Mouse (Mus musculus) midbrain, embryonic 12.5 days (tissue): ENCODE results near the gene Vps8. TPM values are rescaled to one million over a fixed set of nuclear protein-coding genes. Genes with fewer than 3 reads are reported as not detected.

Experiments
- ATAC-seq: fragments of 200-750 bp; cut with Nextera tagmentation; 2 replicates; pipeline ENCODE4 v1.8.0; 2017; ENCODE audit warnings: low read depth, moderate TSS enrichment, moderate library complexity; ENCODE audit not compliant: low FRiP score
- H3K27ac ChIP-seq: fragments of 300-500 bp; sonication (generic); replicated peaks from 2 replicates; pipeline ENCODE4 v1.5.1; 2016; ENCODE audit warnings: mild to moderate bottlenecking
- H3K27me3 ChIP-seq: fragments of 300-500 bp; sonication (generic); 2 replicates; pipeline ENCODE4 v1.6.1; 2016; ENCODE audit warnings: mild to moderate bottlenecking
- H3K36me3 ChIP-seq: fragments of 300-500 bp; sonication (generic); 2 replicates; pipeline ENCODE4 v1.6.1; 2016
- H3K4me1 ChIP-seq: fragments of 300-500 bp; sonication (generic); 2 replicates; pipeline ENCODE4 v1.6.1; 2016
- H3K4me2 ChIP-seq: fragments of 300-500 bp; sonication (generic); replicated peaks from 2 replicates; pipeline ENCODE4 v1.6.1; 2016; ENCODE audit warnings: mild to moderate bottlenecking, moderate library complexity
- H3K4me3 ChIP-seq: fragments of 300-500 bp; sonication (generic); 2 replicates; pipeline ENCODE4 v1.5.1; 2016; ENCODE audit warnings: mild to moderate bottlenecking
- H3K9ac ChIP-seq: fragments of 300-500 bp; sonication (generic); replicated peaks from 2 replicates; pipeline ENCODE4 v1.6.1; 2016; ENCODE audit warnings: mild to moderate bottlenecking, moderate library complexity
- H3K9me3 ChIP-seq: fragments of 300-500 bp; sonication (generic); 2 replicates; pipeline ENCODE4 v1.6.1; 2016; ENCODE audit warnings: mild to moderate bottlenecking
- WGBS: fragments of 180-500 bp; shearing (Covaris S2); methylation state at CpG from one replicate; pipeline ENCODE4 v1.1.7; 2016; 5-methylcytosine and 5-hydroxymethylcytosine counted together
- polyA plus RNA-seq: library from polyadenylated mRNA; unstranded; fragments of >200 nt; fragmentation: Nextera tagmentation; extraction: Ambion mirVana; gene quantifications from 2 replicates; pipeline ENCODE4 v1.2.1, GENCODE M21; 2016

Gene Vps8
- polyA plus RNA-seq, 1 experiment from 2014 or later: 32.5 TPM

GRCm38 (mm10) chr16:21389316-21389715 is 33.6 kb upstream of the Vps8 start:
- whole genome bisulfite sequencing: 22% methylated on average over 3 of the region's 3 CpGs
- no peak overlapping the region for H3K27ac ChIP-seq

DNA sequence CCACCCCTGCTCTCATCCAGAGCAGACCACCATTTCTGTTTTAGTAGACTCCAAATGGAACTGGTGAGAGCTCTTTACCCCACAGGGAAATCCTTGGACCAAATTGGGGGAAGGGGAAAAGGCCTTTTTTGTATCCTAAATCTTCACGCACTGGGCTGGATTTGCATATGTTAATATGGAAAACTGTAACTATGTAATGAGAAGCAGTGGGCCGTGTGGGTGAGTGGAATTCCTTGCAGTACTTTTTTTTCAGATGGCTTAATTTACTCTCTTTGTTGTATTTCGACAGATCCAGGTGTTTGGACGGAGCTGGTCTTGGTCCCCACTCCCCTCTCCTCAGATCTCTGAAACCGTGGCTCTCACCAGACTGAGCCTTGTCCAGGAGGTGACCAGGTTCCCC is 32.2 kb upstream of the Vps8 start:
- H3K9ac ChIP-seq: no peak overlapping the region
- ATAC-seq: no peak
- no peak overlapping the region for H3K27ac ChIP-seq
- peaks cover 43% of the 10 kb centered on the region for H3K4me1 ChIP-seq
- 32% methylated on average over 5 of the region's 5 CpGs for WGBS
- no peak overlapping the region for H3K4me3 ChIP-seq
- no peaks in the 10 kb centered on the region for H3K9me3 ChIP-seq
- no peak overlapping the region for H3K4me2 ChIP-seq
- H3K27me3 ChIP-seq: no peaks in the 10 kb centered on the region; the same call in none of the 2 replicates
- no peaks in the 10 kb centered on the region for H3K36me3 ChIP-seq

More at GRCm38 (mm10) chr16:21389316-21389715, 33.6 kb upstream of the Vps8 start:
- no peaks in the 10 kb centered on the region; the same call in none of the 2 replicates for H3K27me3 ChIP-seq
- ATAC-seq: no peak
- peaks cover 32% of the 10 kb centered on the region for H3K4me1 ChIP-seq
- no peak overlapping the region for H3K4me3 ChIP-seq
- H3K9ac ChIP-seq: no peak overlapping the region
- no peaks in the 10 kb centered on the region for H3K36me3 ChIP-seq
- no peak overlapping the region for H3K4me2 ChIP-seq
- H3K9me3 ChIP-seq: no peaks in the 10 kb centered on the region

DNA sequence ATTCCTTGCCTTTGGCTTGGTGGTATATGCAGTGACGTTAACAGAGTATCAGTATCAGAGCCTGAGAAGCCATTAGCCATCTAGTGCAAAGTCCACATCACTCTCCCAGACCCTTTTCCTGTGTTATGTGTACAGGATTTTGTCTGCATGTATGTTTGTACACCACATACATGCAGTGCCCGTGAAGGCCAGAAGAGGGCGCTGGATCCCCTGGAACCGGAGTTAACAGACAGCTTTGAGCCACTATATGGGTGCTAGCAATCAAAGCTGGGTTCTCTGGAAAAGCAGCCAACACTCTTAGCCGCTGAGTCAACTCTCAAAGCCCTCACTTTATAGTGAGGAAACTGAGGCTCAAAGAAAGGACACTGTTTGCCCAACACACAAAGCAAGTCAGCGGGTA is 30.8 kb upstream of the Vps8 start:
- H3K36me3 ChIP-seq: no peaks in the 10 kb centered on the region
- no peaks in the 10 kb centered on the region; the same call in none of the 2 replicates for H3K27me3 ChIP-seq
- no peaks in the 10 kb centered on the region for H3K9me3 ChIP-seq
- H3K4me1 ChIP-seq: peaks cover 40% of the 10 kb centered on the region
- no peak overlapping the region for H3K4me2 ChIP-seq
- peak overlapping the region; percentile 75 for H3K27ac ChIP-seq
- ATAC-seq: no peak
- no peak overlapping the region for H3K9ac ChIP-seq
- 67% methylated on average over 6 of the region's 6 CpGs for WGBS
- H3K4me3 ChIP-seq: no peak overlapping the region

DNA sequence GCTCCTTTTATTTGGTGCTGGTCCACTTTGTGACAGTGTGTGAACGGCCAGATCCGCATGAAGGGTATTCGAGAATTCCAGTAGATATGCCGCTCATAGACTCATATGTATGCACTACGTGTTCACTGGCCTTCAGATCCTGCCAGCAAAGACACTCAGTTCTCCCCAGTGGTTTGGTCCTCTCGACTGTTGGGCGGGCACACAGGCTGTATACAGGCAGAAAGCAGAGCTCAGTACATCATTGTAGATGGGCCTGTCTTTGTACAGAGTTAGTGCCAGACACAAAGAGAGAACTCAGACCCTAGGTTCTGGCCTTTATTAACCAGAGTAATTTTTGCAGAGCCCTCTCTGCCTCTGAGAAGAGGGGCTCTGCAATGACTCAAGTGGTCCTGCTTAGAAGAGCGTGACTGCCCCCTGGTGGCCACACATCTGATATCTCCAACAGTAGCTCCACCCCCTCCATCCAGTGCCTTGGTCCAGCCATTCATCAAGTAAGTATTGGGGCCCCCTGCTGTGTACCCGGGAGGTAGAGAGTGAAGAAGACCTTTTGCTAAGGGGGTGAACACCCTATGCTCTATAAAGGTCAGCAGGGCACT is 30.3 kb upstream of the Vps8 start:
- H3K4me3 ChIP-seq: no peak overlapping the region
- H3K27ac ChIP-seq: peak overlapping the region; percentile 75
- peaks cover 44% of the 10 kb centered on the region for H3K4me1 ChIP-seq
- no peaks in the 10 kb centered on the region; the same call in none of the 2 replicates for H3K27me3 ChIP-seq
- no peaks in the 10 kb centered on the region for H3K9me3 ChIP-seq
- peak; percentile 80 for ATAC-seq
- H3K36me3 ChIP-seq: no peaks in the 10 kb centered on the region
- WGBS: 43% methylated on average over 9 of the region's 9 CpGs
- no peak overlapping the region for H3K9ac ChIP-seq
- H3K4me2 ChIP-seq: no peak overlapping the region

GRCm38 (mm10) chr16:21395546-21395945 is 27.4 kb upstream of the Vps8 start:
- no peak overlapping the region; the same call in 1 of the 2 replicates for H3K9ac ChIP-seq
- no peaks in the 10 kb centered on the region; the same call in none of the 2 replicates for H3K27me3 ChIP-seq
- ATAC-seq: no peak
- H3K9me3 ChIP-seq: no peaks in the 10 kb centered on the region
- 17% methylated on average over 7 of the region's 7 CpGs for WGBS
- no peak overlapping the region for H3K4me2 ChIP-seq
- no peaks in the 10 kb centered on the region for H3K36me3 ChIP-seq
- peaks cover 53% of the 10 kb centered on the region for H3K4me1 ChIP-seq
- peak overlapping the region; percentile 71 for H3K27ac ChIP-seq
- H3K4me3 ChIP-seq: no peak overlapping the region

DNA sequence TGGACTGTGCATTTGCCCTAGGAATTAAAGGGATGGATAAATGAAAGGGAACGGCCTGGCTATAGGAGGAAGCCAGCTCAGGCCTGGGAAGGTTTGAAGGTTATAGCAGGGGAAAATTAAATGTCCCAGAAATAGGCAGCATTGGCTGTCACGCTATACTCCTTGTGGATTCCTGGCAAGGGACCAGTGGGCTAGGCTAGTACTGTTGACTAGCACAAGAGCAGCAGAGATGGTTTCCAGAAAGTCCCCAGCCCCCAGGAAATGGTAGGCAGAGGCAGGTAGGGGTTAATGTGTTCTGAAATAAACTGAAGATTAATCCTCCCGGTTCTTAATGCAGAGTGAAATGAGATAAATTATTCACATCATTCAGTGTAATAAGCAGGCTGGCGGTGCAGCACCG is 25.2 kb upstream of the Vps8 start:
- no peaks in the 10 kb centered on the region for H3K36me3 ChIP-seq
- no peak overlapping the region for H3K9ac ChIP-seq
- H3K9me3 ChIP-seq: no peaks in the 10 kb centered on the region
- H3K27me3 ChIP-seq: no peaks in the 10 kb centered on the region; the same call in 1 of the 2 replicates
- no peak overlapping the region for H3K4me2 ChIP-seq
- H3K27ac ChIP-seq: peak overlapping the region; percentile 85
- H3K4me3 ChIP-seq: no peak overlapping the region
- H3K4me1 ChIP-seq: peaks cover 38% of the 10 kb centered on the region
- ATAC-seq: no peak
- WGBS: 52% methylated on average over 5 of the region's 5 CpGs

DNA sequence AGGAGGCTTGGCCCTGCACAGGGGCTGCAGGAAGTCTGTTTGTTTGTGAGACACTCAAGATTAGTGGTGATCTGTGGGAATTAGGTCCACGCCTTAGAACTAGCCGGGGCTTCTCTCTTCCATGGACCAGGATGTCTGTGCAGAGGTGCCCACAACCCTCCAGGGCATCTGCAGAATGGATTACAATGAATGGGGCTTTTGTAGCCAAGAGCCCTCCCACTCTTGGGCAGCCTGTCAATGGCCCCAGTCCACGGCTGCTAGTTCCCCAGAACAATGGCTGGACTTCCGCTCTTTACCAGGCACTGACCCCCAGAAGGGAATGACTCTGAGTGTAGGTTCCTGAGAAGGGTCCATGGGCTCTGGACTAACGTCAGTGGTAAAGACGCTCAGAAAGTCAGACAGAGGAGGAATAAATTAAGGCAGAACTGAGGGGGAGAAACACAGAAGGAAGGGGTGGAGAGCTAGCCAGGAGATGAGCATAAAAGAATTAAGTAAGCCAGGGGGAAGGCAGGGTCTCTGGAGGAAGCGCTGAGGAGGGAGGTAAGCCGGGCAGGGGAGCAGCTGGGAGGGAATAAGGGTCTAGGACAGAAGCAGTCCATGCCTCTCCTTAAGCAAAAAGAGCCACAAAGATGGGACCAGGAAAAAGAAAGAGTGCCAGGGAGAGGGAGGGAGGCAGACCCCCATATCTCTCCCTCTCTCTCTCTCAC is 24.4 kb upstream of the Vps8 start:
- peak overlapping the region; percentile 28; the same call in 1 of the 2 replicates for H3K9ac ChIP-seq
- no peaks in the 10 kb centered on the region for H3K9me3 ChIP-seq
- H3K4me1 ChIP-seq: peaks cover 37% of the 10 kb centered on the region
- 11% methylated on average over 8 of the region's 8 CpGs for WGBS
- ATAC-seq: peak; percentile 65
- H3K4me2 ChIP-seq: peak overlapping the region; percentile 26
- H3K36me3 ChIP-seq: no peaks in the 10 kb centered on the region
- peak overlapping the region; percentile 85 for H3K27ac ChIP-seq
- H3K27me3 ChIP-seq: no peaks in the 10 kb centered on the region; the same call in 1 of the 2 replicates
- H3K4me3 ChIP-seq: no peak overlapping the region

DNA sequence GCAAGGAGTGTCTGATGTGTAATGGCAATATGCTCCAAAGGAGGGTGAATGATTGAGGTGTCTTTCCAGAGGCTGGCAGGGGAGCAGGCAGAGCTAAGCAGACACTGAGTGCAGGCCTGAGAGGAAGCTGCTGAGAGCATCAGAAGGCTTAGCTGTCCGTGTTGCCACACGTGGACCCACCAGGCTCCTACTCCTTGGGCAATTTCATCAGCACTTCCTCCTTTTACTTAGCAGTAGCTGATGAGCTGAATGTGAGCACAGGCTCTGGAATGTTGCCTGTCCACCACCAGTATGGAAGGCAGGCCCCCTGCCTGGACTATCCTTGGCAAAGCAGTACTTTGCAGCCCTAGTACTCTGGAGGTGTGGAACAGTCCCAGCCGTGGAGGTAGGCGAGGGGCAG is 23.0 kb upstream of the Vps8 start:
- WGBS: 85% methylated on average over 4 of the region's 4 CpGs
- Histone ChIP-seq H3K9ac (no peak overlapping the region), H3K27ac (no peak overlapping the region)

GRCm38 (mm10) chr16:21402068-21402467 is 20.9 kb upstream of the Vps8 start:
- no peak overlapping the region for H3K4me3 ChIP-seq
- H3K27me3 ChIP-seq: no peaks in the 10 kb centered on the region; the same call in 1 of the 2 replicates
- 80% methylated on average over 17 of the region's 17 CpGs for WGBS
- H3K36me3 ChIP-seq: no peaks in the 10 kb centered on the region
- no peak overlapping the region for H3K4me2 ChIP-seq
- H3K9ac ChIP-seq: no peak overlapping the region
- no peak overlapping the region for H3K27ac ChIP-seq
- no peaks in the 10 kb centered on the region for H3K9me3 ChIP-seq
- peaks cover 33% of the 10 kb centered on the region for H3K4me1 ChIP-seq
- no peak for ATAC-seq

More for the DNA sequence above, 23.0 kb upstream of the Vps8 start:
- Histone ChIP-seq H3K4me1 (peaks cover 34% of the 10 kb centered on the region), H3K9me3 (no peaks in the 10 kb centered on the region), H3K27me3 (no peaks in the 10 kb centered on the region; the same call in 1 of the 2 replicates), H3K4me2 (no peak overlapping the region), H3K36me3 (no peaks in the 10 kb centered on the region), H3K4me3 (no peak overlapping the region)
- no peak for ATAC-seq

GRCm38 (mm10) chr16:21403402-21403801 is 19.5 kb upstream of the Vps8 start:
- H3K9ac ChIP-seq: no peak overlapping the region
- no peaks in the 10 kb centered on the region for H3K9me3 ChIP-seq
- no peak overlapping the region for H3K4me3 ChIP-seq
- no peaks in the 10 kb centered on the region; the same call in 1 of the 2 replicates for H3K27me3 ChIP-seq
- H3K4me1 ChIP-seq: peaks cover 21% of the 10 kb centered on the region
- no peaks in the 10 kb centered on the region for H3K36me3 ChIP-seq
- H3K27ac ChIP-seq: no peak overlapping the region
- no peak for ATAC-seq
- no peak overlapping the region for H3K4me2 ChIP-seq
- 89% methylated on average over 2 of the region's 2 CpGs for WGBS

- Histone ChIP-seq H3K36me3 (no peaks in the 10 kb centered on the region), H3K4me1 (0 out of 2 replicates have a peak, but pooled peaks cover 12% of the 10 kb centered on the region), H3K9me3 (no peaks in the 10 kb centered on the region), H3K4me3 (no peak overlapping the region), H3K27ac (no peak overlapping the region), H3K4me2 (no peak overlapping the region), H3K27me3 (no peaks in the 10 kb centered on the region; the same call in 1 of the 2 replicates), H3K9ac (no peak overlapping the region)
- 65% methylated on average over 5 of the region's 5 CpGs for WGBS
- ATAC-seq: no peak
Observed at GRCm38 (mm10) chr16:21404631-21405030, 18.3 kb upstream of the Vps8 start.
